Mouse (Mus musculus) cerebral cortex, adult 2 months (tissue): Measurements from ENCODE around the gene Myzap.

Experiments used
- WGBS: fragments of 180-500 bp; shearing (Covaris S2); methylation state at CpG from one replicate; pipeline ENCODE4 v1.1.7; 2018; 5-methylcytosine and 5-hydroxymethylcytosine counted together

The Myzap gene

GRCm38 (mm10) chr9:71544831-71545230, 47.3 kb downstream of the Myzap start:
- 91% methylated on average over 5 of the region's 5 CpGs for WGBS

GRCm38 (mm10) chr9:71543443-71544222, 48.5 kb downstream of the Myzap start:
- 13% methylated on average over 19 of the region's 19 CpGs for WGBS

- 85% methylated on average over 5 of the region's 5 CpGs for WGBS
Measured at GRCm38 (mm10) chr9:71542292-71542691, 49.9 kb downstream of the Myzap start.

- WGBS: 94% methylated on average over 3 of the region's 3 CpGs
Measured at GRCm38 (mm10) chr9:71540739-71541138, 51.4 kb downstream of the Myzap start.

- 89% methylated on average over 5 of the region's 5 CpGs for WGBS
Measured at GRCm38 (mm10) chr9:71535730-71536129, 56.4 kb downstream of the Myzap start.

GRCm38 (mm10) chr9:71535036-71535435, 57.1 kb downstream of the Myzap start:
- whole genome bisulfite sequencing: 55% methylated on average over 2 of the region's 2 CpGs

- WGBS: 70% methylated on average over 2 of the region's 2 CpGs
Measured at GRCm38 (mm10) chr9:71529960-71530359, 62.2 kb downstream of the Myzap start.

GRCm38 (mm10) chr9:71527438-71527837, 64.7 kb downstream of the Myzap start:
- WGBS: 88% methylated on average over 9 of the region's 9 CpGs

GRCm38 (mm10) chr9:71523901-71524300, 68.3 kb downstream of the Myzap start:
- 88% methylated on average over 4 of the region's 4 CpGs for WGBS

- WGBS: 76% methylated on average over 3 of the region's 3 CpGs
Measured at GRCm38 (mm10) chr9:71519836-71520235, 72.3 kb downstream of the Myzap start.

- 89% methylated on average over 4 of the region's 4 CpGs for WGBS
Measured at GRCm38 (mm10) chr9:71517487-71517886, 74.7 kb downstream of the Myzap start.

GRCm38 (mm10) chr9:71515862-71516261, 76.3 kb downstream of the Myzap start:
- 88% methylated on average over 4 of the region's 4 CpGs for WGBS

- 94% methylated on average over 4 of the region's 4 CpGs for WGBS
Measured at GRCm38 (mm10) chr9:71513566-71513965, 78.6 kb downstream of the Myzap start.

- 94% methylated on average over 10 of the region's 10 CpGs for WGBS
Measured at GRCm38 (mm10) chr9:71512899-71513298, 79.3 kb downstream of the Myzap start.

GRCm38 (mm10) chr9:71498391-71499182, 93.6 kb downstream of the Myzap start:
- 49% methylated on average over 10 of the region's 10 CpGs for WGBS

GRCm38 (mm10) chr9:71496637-71497036, 95.5 kb downstream of the Myzap start:
- WGBS: 67% methylated on average over 2 of the region's 2 CpGs

GRCm38 (mm10) chr9:71493771-71494170, 98.4 kb downstream of the Myzap start:
- 82% methylated on average over 5 of the region's 5 CpGs for WGBS

- WGBS: 88% methylated on average over 15 of the region's 15 CpGs
Measured at GRCm38 (mm10) chr9:71492296-71493025, 99.7 kb downstream of the Myzap start.

- 79% methylated on average over 3 of the region's 3 CpGs for WGBS
Measured at GRCm38 (mm10) chr9:71490076-71490475, 102.1 kb downstream of the Myzap start.

GRCm38 (mm10) chr9:71486127-71486526, 106.0 kb downstream of the Myzap start:
- 39% methylated on average over 7 of the region's 7 CpGs for WGBS

- under 1% methylated on average over 70 of the region's 70 CpGs for WGBS
Measured at GRCm38 (mm10) chr9:71485475-71486094, 106.6 kb downstream of the Myzap start, which contains the start of gene Polr2m. Gene Polr2m, minus strand, starts transcription at chr9:71485935.
